Mouse (Mus musculus): ENCODE data around the gene Ifitm6.
A peak's percentile ranks its signal among the peaks of the same experiment; 100 is the strongest.
"Not testable (repeated sequence)": the region's sequence is repeated elsewhere in the genome, so short reads cannot be mapped to it uniquely, and the experiment has no call there.

Gene Ifitm6

DNA sequence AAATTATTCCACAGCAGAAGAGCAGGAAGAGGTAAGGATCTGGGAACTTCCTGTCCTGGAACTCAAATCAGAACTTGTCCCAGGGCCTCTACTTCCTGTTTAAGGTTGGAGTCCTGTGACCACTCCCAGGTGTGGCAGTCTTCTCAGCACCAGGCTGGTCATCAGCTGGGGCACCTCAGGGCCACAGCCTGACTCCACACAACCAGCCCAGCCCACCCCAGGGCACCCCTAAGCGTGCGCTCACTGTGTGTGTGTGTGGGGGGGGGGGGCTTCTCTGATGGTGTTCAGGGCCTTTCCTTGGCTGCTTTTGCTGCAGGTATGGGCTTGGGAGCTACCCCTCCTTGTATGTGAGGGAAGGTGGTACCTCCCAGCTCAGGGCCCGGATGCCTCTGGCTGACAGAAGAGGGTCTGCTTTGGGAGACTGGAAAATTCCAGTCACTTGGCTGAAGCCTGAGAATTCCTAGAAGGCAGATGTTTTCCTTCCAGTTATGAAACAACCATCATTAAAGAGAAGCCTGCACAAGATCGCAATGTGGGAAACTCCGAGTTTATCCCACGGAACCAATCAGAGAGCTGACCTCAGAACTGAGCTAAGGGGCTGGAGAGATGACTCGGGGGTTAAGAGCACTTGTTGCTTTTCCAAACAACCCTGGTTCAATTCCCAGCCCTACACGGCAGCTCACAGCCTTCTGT, 46.1 kb downstream of the Ifitm6 start:
- DNase-seq (ENCODE audit: low spot score), result peak; percentile 72

DNA sequence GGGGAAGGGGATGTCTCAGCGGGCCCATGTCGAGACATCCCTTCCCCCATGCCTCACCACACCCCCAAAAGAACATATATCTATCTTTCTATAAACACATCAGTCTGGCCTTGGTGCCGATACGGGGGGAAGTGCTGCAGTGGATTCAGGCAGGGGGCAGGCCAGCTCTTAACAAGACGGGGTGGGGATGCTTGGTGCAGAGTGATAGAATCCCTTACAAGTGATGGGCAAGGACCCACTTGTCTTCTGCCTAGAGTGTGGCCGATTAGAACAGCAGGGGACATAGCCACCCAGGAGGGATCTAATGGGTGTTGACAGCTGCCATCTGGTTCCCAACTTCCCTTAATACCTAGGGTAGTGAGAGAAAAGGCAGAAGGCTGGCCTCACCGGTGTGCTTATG, 46.8 kb downstream of the Ifitm6 start:
- no peak for DNase-seq (ENCODE audit: low spot score)

DNA sequence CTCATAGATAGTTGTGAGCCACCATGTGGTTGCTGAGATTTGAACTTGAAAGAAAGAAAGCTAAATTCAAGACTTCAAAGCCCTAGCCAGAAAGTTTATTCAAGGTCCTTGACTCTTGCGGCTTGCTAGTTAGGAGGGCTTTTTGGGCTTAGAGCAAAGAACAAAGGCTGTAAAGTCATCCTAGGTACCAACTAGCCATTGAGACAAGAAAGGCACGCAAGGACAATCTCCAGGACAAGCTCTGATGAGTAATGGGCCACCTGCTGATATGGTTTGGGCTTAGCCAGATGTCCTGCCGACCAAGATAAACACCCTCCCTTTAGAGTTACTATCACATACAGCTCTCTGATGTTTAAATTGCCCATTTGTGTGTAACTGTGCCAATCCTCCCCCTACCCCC, 49.0 kb downstream of the Ifitm6 start:
- not testable (repeated sequence) for DNase-seq (ENCODE audit: low spot score)

DNA sequence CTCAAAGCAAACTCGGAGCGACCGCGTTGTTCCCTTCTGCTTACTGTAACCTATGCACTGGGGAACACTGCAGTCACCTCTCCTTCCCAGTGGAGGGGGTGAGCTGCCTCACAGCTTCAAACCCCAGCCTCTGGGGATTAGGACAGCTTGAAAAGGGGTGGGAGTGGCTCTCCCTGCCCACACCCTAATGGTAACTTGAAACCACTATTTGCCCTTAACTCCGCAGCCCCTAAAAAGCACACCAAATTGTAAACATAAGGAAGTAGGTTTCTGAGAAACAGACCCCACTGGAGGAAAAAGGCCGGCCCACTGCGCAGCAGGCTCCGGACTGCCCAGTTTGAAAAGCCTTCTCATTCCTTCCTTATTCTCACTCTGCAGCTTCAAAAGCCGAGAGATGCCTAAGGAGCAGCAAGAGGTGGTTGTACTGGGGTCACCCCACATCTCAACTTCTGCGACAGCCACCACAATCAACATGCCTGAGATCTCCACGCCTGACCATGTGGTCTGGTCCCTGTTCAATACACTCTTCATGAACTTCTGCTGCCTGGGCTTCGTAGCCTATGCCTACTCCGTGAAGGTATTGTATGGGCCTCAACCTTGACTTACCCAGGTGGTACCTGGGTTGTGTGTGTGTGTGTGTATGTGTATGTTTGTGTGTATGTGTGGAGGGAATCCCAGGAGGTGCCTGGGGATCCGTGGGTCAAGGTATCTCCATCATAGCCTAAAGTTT, 49.7 kb downstream of the Ifitm6 start:
- DNase-seq (ENCODE audit: low spot score), result no peak

DNA sequence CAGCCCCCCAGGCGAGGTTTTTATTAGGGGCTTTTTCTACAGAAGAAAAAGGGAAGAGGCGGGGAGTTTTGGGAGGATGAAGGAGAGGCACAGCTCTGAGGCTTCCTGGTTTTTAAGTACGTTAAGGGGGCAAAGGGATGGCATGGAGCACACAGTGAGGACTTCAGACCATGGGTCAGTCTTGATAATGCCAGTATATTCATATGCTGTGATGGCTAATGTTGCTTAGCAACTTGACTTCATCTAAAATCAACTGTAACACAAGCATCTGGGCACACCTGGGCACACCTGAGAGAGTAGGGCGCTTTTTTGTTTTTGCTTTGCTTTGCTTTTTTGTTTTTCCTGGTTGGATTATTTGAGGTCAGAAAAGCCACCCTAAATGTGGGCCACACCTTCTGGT, 50.8 kb downstream of the Ifitm6 start, which contains the start of gene Ifitm1:
Gene Ifitm1, plus strand, starts transcription at position 301 of the 400 bp plus-strand sequence.
- DNase-seq (ENCODE audit: low spot score), result no peak

All from lung, postnatal 25 days (tissue).